Mouse (Mus musculus): ENCODE data around the gene Tex9.

Tex9 gene

DNA sequence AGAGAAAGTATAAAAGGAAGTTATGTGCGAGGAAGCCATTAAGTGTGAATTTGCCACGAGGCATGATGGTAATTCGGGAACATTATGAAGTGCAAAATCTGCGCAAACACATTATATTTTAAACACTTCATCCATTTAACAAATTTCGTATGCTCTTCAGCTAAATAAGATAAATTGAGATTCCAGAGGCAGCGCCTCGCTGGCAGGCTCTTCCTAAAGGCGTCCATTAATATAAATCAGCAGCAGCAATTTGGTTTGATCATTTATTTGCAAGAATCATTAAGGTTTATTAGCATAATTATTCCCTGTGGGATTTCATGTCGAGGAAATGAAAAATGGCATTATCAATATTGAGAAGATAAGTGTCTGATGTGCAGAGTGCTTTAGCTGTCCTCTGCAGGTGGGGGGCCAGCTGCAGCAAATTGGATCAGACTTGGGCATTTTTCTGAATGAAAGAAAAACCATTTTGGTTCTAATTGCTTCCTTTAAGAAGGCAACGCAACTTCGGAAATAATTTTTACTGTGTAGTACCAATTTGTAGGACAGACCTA, 66.6 kb downstream of the Tex9 start:
- no peak for TF ChIP-seq GATA4 (IDR thresholded peaks at IDR 0.05; ENCODE audit: insufficient replicate concordance, low read length)

DNA sequence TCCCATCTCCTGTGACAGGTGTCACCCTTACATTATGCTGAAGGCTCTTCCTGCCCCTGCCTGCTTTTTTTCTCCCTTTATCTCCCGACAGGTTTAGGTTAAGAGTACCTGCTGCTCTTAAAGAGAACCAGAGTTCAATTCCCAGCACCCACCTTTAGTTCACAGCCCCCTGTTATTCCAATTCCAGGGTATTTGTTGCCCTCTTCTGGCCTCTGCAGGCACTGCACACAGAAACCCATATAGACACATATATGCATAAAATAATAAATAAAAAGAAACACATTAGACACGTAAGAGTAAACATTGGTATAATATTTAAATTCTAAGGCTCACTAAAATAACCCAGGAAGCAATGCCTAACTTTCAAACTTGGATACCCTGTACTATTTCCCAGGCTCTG, 69.3 kb downstream of the Tex9 start:
- TF ChIP-seq GATA4 (IDR thresholded peaks at IDR 0.05; ENCODE audit: insufficient replicate concordance, low read length), result no peak

DNA sequence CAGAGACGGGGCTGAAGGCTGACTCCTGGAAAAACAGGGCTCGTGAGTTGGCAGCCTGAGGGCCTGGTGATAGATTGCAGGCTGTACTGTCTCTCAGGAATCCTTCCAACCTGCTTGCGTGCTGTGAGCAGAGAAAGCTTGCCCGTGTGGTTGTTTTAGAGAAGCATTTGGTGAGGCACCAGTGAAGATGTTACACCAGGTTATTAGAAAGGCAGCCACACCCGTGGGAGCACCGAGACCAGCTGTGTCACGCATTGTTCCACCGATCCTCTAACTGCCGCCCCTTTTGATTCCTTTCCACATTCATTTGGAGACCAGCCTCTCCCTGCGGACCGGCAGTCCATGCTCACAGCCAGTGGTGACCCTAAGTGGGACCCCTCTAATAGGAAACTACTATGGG, 69.7 kb downstream of the Tex9 start:
- TF ChIP-seq GATA4 (IDR thresholded peaks at IDR 0.05; ENCODE audit: insufficient replicate concordance, low read length), result no peak

DNA sequence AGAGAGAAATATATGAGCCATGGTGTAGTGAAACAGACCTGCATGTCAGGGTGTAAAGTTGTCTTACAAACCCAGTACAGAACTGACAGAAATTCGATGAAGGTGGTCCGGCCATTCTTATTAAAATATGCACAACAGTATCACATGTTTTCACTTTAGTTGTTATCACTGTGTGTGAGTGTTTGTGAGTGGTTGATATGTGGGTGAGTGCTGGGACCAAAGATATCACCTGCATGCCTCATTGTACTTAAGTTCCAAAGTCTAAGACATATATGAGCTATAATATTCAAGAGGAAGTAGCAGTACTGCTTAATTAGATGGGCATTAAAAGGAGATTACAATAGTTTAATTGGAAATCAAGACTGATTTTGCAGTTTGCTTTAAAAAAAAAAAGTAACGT, 71.5 kb downstream of the Tex9 start:
- no peak for TF ChIP-seq GATA4 (IDR thresholded peaks at IDR 0.05; ENCODE audit: insufficient replicate concordance, low read length)

DNA sequence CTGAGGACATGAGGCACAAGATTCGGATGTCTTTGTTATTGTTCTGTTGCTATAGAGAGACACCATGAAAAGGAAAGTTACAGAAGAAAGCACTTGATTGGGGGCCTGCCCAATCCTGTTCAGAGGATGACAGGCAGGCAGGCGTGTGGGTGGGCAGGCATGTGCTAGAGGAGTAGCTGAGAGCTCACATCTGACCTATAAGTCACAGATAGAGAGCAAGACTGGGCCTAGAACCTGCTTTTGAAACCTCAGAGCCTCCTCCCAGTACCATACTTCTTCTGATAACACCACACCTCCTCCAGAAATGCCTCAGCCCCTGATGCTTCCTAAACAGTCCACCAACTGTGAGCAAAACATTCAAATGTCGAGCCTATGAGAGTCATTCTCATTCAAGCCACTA, 73.6 kb downstream of the Tex9 start:
- no peak for TF ChIP-seq GATA4 (IDR thresholded peaks at IDR 0.05; ENCODE audit: insufficient replicate concordance, low read length)

DNA sequence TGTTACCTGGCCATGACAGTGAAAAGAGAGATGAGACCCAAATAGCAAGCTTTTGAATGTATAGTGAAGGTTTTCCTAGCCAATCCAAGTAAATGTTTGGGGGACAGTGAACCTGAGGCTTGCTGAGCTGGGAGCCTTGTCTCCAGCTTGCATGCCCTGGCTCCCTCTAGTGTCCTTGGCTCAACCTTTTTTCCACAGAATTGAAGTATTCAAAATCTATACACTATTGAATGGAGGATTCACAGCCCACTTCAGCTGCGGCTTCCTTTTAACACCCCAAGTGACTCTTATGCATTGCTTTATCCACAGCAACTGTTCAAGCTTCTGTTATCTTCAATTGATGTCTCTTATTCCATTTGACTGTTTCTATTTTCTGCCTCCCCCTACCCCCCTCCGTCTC, 80.3 kb downstream of the Tex9 start:
- TF ChIP-seq GATA4 (IDR thresholded peaks at IDR 0.05; ENCODE audit: insufficient replicate concordance, low read length), result no peak

DNA sequence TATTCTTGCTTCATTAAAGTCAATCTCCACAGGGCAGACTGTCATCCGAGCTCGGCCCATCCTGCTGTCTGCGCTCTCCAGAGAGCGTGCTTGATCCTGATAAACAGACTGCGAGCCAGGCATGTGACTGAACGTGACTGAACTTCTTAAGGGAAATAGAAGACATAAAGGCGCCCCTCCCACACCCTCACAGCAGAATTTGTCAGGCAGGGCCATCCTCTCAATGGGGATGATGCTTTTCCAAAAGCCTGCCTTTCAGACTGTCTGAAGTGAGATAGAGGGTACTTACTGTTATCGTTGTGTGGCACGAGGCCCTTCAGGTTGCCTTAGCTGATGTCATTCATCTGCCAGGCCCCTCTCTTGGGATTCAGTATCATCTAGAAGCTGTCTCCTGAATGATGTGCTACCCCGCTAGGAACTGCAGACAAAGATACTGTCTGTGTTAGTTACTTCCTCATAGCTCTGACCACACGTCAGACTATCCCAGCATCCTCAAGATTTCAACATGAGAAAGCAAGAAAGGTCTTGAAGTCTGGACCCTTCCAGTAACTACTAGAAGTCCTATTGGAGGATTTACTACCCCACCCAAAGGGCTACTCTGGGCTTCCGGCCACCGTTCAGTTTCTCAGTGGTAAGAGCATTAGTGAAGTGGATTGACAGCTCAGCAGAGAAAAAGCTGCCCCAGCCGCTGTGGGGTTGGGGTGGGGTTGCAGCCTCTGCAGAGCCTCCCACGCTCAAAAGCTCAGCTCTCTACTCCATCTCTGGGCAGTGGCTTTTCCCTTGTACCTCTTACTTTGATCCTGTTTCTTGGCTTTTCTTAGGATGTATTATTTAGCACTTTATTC, 82.4 kb downstream of the Tex9 start:
- no peak for TF ChIP-seq GATA4 (IDR thresholded peaks at IDR 0.05; ENCODE audit: insufficient replicate concordance, low read length)

DNA sequence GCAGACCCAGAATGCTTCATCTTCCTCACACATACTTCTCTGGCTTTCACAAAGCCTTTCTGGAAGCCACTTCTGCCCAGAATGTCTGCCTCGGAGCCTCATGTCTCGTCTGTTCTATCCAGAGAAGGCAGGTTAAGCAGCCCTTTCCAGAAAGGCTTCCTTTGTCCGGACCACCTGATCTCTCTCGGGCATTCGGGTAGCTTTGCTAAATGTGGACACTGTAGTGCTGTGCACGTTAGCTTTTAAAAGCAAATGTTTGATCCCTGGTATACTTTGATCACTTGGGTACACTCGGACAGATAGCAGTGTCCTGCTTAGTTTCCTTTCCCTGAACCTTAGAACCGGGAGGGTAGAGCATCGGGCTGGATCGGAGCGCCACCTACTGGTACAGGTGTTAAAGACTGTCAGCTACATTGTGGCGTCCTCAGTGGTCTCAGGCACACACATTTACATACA, 83.9 kb downstream of the Tex9 start:
- peak; percentile 12; the same call in 1 of the 2 replicates for TF ChIP-seq GATA4 (IDR thresholded peaks at IDR 0.05; ENCODE audit: insufficient replicate concordance, low read length)

DNA sequence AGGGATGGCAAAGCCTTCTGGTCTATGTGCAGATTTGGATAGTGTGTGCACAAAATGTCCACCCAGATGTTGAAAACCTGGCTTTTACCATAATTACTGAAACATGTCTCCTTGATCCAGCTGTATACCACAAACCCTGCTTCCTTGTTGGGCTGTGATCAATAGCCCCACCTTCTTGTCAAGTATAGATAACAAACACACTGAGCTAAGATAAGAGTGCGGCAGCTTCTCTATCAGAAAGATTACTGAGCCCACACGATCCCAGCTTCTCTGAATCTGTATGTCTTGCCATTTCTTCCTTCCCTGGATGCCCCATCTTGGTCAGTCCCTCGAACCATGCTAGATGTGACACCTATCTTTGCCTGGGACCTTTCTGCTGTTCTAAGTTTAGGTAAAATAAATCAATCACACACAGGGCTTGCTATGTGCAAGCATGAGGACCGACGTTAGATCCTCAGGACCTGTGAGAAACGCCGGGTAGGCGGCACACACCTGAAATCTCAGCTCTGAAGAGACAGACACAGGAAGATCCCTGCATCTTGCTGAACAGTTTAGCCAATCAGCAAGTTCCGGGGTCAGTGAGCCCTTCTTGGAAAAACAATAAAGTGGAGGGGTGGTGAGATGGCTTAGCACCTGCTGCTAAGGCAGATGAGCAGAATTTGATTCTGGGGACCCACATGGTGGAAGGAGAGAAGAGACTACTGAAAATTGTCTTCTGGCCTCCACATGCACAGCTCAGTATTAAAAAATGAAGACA, 86.0 kb downstream of the Tex9 start:
- no peak for TF ChIP-seq GATA4 (IDR thresholded peaks at IDR 0.05; ENCODE audit: insufficient replicate concordance, low read length)

DNA sequence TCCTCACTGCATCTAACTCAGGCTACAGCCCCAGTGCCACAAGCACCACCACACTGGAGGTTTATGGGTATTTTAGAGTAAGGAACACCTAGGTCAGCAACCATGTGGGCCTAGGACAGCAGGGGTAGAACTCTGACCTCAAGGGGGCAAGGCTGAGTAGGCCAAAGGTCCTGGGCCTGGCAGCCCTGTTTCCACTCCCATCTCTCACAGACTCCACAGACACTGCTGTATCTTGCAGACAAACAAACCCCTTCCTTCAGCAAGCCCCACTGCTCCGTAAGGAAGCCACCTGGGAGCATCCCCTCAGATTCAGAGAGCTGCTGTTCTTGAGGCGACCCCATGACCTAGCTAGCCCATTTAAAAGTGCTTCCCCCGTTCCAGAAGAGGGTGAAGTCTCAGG, 87.1 kb downstream of the Tex9 start:
- no peak for TF ChIP-seq GATA4 (IDR thresholded peaks at IDR 0.05; ENCODE audit: insufficient replicate concordance, low read length)

DNA sequence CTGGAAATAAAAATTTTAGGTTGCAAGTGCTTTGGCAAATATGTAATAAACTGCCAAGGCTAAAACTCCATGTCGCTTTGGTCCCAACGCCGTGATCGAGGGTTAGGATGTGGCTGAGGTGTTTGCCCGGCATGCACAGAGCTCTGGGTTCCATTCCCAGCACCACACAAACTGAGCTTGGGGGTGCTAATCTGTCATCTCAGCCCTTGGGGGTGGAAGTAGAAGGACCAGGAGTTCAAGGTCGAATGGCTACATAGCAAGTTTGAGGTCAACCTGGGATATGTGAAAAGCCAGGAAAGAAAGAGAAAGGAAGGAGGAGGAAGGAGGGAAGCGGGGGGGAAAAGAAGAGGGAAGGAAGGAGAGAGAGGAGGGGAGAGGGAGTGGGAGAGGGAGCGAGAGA, 87.6 kb downstream of the Tex9 start:
- TF ChIP-seq GATA4 (IDR thresholded peaks at IDR 0.05; ENCODE audit: insufficient replicate concordance, low read length), result no peak

DNA sequence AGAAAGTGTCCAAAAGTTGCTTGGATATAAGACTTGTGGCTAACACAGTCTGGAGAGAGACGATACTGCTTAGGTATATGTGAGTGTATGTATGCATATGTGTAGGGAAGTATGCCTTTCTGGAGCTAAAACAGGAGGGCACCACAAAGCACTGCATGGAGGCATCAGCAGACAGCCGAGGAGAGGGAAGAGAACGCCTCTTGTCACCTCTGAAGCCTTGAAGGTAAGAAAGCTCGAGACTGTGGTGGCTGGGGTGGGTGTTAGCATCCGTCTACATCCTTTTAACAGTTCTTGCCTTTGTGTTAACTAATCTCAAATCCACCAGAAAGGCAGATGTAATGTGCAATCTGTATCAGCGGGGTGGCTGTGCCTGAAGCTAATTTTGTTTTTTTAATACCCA, 88.6 kb downstream of the Tex9 start:
- TF ChIP-seq GATA4 (IDR thresholded peaks at IDR 0.05; ENCODE audit: insufficient replicate concordance, low read length), result no peak
